Comparison of ENCODE assay signal across 18 mouse cellular contexts in the genomic region with DNA sequence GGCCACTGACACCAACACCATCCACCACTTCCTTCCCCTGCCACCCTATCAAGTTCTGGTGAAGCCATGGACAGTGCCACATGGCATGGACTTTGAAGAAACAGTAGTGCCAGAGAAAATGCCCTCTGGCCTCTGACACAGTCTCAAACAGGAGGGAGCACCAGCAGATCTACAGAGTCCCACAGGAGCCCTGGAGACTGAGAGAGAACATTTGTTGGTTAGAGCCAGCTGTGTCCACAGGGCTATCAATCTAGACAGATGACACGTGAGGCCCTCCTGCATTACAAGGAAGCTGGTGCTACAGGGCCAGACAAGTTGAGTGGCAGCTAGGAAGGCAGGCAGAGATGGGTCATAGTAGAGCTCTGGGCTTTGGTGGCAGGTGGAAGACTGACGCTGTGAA. TPM values are rescaled to one million over a fixed set of nuclear protein-coding genes. Genes with fewer than 3 reads are reported as not detected.
A peak's percentile ranks its signal among the peaks of the same experiment; 100 is the strongest.
DNase-seq lines count a peak whose midpoint lies in the region; ATAC-seq lines count a peak whose summit lies in the region.
"Had no signal": no experiment of that assay in that cellular context is flagged by ENCODE, and none has a peak within 500 bp of the region (broad histone marks: within the 10 kb centered on the region; RNA-seq: fewer than 3 reads in every experiment).

No protein-coding gene starts in this region.

- H3K27ac ChIP-seq in heart, embryonic 14.5 days (replicated peaks in 1 of 2; ENCODE audit: control insufficient read depth in 1 of 2, insufficient read depth in 1 of 2, low read depth in 2 of 2, low read length in 2 of 2): no peak overlapping the region
- H3K27ac ChIP-seq in heart, embryonic 12.5 days (ENCODE audit: poor library complexity, severe bottlenecking): no peak overlapping the region
- no peak overlapping the region for H3K27ac ChIP-seq in intestine, embryonic 15.5 days
- H3K27ac ChIP-seq: embryonic facial prominence, embryonic 13.5 days; forebrain, embryonic 10.5 days; midbrain, embryonic 10.5 days had no signal

- H3K9me3 ChIP-seq in heart, embryonic 14.5 days (ENCODE audit: control insufficient read depth, low read length): no peaks in the 10 kb centered on the region
- no peaks in the 10 kb centered on the region for H3K9me3 ChIP-seq in heart, embryonic 12.5 days (replicated peaks)
- H3K9me3 ChIP-seq in intestine, embryonic 15.5 days: no peaks in the 10 kb centered on the region
- H3K9me3 ChIP-seq: embryonic facial prominence, embryonic 13.5 days; forebrain, embryonic 10.5 days; midbrain, embryonic 10.5 days had no signal

- 0 out of 2 replicates have a peak overlapping the region, but pooled peaks have one; percentile 14 for H3K9ac ChIP-seq in heart, embryonic 14.5 days (ENCODE audit: low read length)
- no peak overlapping the region for H3K9ac ChIP-seq in heart, embryonic 12.5 days
- H3K9ac ChIP-seq in intestine, embryonic 15.5 days: no peak overlapping the region
- H3K9ac ChIP-seq: embryonic facial prominence, embryonic 13.5 days had no signal

- no peaks in the 10 kb centered on the region for H3K27me3 ChIP-seq in heart, embryonic 14.5 days (ENCODE audit: control insufficient read depth, insufficient read depth, low read length)
- no peaks in the 10 kb centered on the region for H3K27me3 ChIP-seq in heart, embryonic 12.5 days (replicated peaks)
- H3K27me3 ChIP-seq in intestine, embryonic 15.5 days (replicated peaks): no peaks in the 10 kb centered on the region
- H3K27me3 ChIP-seq: embryonic facial prominence, embryonic 13.5 days had no signal

- H3K4me1 ChIP-seq in heart, embryonic 14.5 days (ENCODE audit: control insufficient read depth in 2 of 2, insufficient read depth in 2 of 2, low read length in 2 of 2): peaks cover 9 to 26% of the 10 kb centered on the region in 2 experiments; a peak in 3 of 4 replicates
- peaks cover 49% of the 10 kb centered on the region for H3K4me1 ChIP-seq in heart, embryonic 12.5 days (replicated peaks)
- peaks cover 34% of the 10 kb centered on the region for H3K4me1 ChIP-seq in intestine, embryonic 15.5 days (replicated peaks)
- H3K4me1 ChIP-seq: forebrain, embryonic 10.5 days had no signal

- 33% methylated on average over 2 of the region's 2 CpGs for WGBS in heart, embryonic 14.5 days
- WGBS in heart, embryonic 12.5 days: 41% methylated on average over 2 of the region's 2 CpGs
- 45% methylated on average over 2 of the region's 2 CpGs for WGBS in intestine, embryonic 15.5 days

- H3K4me2 ChIP-seq in heart, embryonic 14.5 days (ENCODE audit: low read length): no peak overlapping the region
- no peak overlapping the region for H3K4me2 ChIP-seq in heart, embryonic 12.5 days
- H3K4me2 ChIP-seq in intestine, embryonic 15.5 days (replicated peaks): no peak overlapping the region
- H3K4me2 ChIP-seq: embryonic facial prominence, embryonic 13.5 days had no signal

- H3K4me3 ChIP-seq in heart, embryonic 14.5 days (ENCODE audit: control insufficient read depth in 1 of 2, insufficient read depth in 1 of 2, low read depth in 1 of 2, low read length in 2 of 2): no peak overlapping the region
- H3K4me3 ChIP-seq in heart, embryonic 12.5 days: no peak overlapping the region
- H3K4me3 ChIP-seq in intestine, embryonic 15.5 days (replicated peaks): no peak overlapping the region
- H3K4me3 ChIP-seq: embryonic facial prominence, embryonic 13.5 days; forebrain, embryonic 10.5 days; midbrain, embryonic 10.5 days had no signal

- DNase-seq in adipocyte (ENCODE audit: low spot score): peak; percentile 61
- DNase-seq in mesoderm, embryonic 11.5 days (ENCODE audit: low read depth, low spot score): peak; percentile 43
- no peak for DNase-seq in cerebellum, adult 18-20 months
- no peak for DNase-seq in left cerebral cortex, adult 11 months (ENCODE audit: low spot score)
- DNase-seq in cerebellum, adult 9-10 months: no peak
- DNase-seq: cerebellum, adult 11 months; heart, postnatal 14 days; kidney, adult 9 months; right cerebral cortex, postnatal 25 days; thymus, adult 2 months had no signal

- peaks cover 32% of the 10 kb centered on the region for H3K36me3 ChIP-seq in heart, embryonic 14.5 days (ENCODE audit: control insufficient read depth, insufficient read depth, low read length)
- peaks cover 22% of the 10 kb centered on the region for H3K36me3 ChIP-seq in heart, embryonic 12.5 days
- 0 out of 2 replicates have a peak, but pooled peaks cover 5% of the 10 kb centered on the region for H3K36me3 ChIP-seq in intestine, embryonic 15.5 days

- ATAC-seq in heart, embryonic 14.5 days (ENCODE audit: insufficient number of reproducible peaks, insufficient read depth, low FRiP score, low read depth): no peak
- ATAC-seq in heart, embryonic 12.5 days (ENCODE audit: insufficient number of reproducible peaks, low FRiP score): no peak
- peak; percentile 73; the same call in 1 of the 2 replicates for ATAC-seq in intestine, embryonic 15.5 days
- ATAC-seq: CD4-positive, CD25-positive, alpha-beta regulatory T cell, adult 4 months; hindbrain, embryonic 16.5 days had no signal

RNA-seq across cellular contexts. Expression of a gene that starts 10.4 kb away (rescaled TPM):
- polyA plus RNA-seq in heart, embryonic 14.5 days (2014; fragmentation: Nextera tagmentation; extraction: Ambion mirVana): 2.9 and 5.3 TPM in 2 replicates
- polyA plus RNA-seq in heart, embryonic 12.5 days (2016; fragmentation: Nextera tagmentation; extraction: Ambion mirVana): 26.2 and 26.5 TPM in 2 replicates
- 18.3 and 21.8 TPM in 2 replicates for polyA plus RNA-seq in intestine, embryonic 15.5 days (2015; fragmentation: Nextera tagmentation; extraction: Ambion mirVana)

RNA-seq across cellular contexts. Expression of a gene that starts 24.6 kb away (rescaled TPM):
- 0.13 and 0.38 TPM in 2 replicates for polyA plus RNA-seq in heart, embryonic 14.5 days (2014; fragmentation: Nextera tagmentation; extraction: Ambion mirVana)
- polyA plus RNA-seq in heart, embryonic 12.5 days (2016; fragmentation: Nextera tagmentation; extraction: Ambion mirVana): 0.32 and 0.36 TPM in 2 replicates
- polyA plus RNA-seq in intestine, embryonic 15.5 days (2015; fragmentation: Nextera tagmentation; extraction: Ambion mirVana): 0.63 and 0.95 TPM in 2 replicates

RNA-seq across cellular contexts. Expression of a gene that starts 25.0 kb away (rescaled TPM):
- 140 and 144 TPM in 2 replicates for polyA plus RNA-seq in heart, embryonic 14.5 days (2014; fragmentation: Nextera tagmentation; extraction: Ambion mirVana)
- polyA plus RNA-seq in heart, embryonic 12.5 days (2016; fragmentation: Nextera tagmentation; extraction: Ambion mirVana): 118 and 121 TPM in 2 replicates
- 131 and 140 TPM in 2 replicates for polyA plus RNA-seq in intestine, embryonic 15.5 days (2015; fragmentation: Nextera tagmentation; extraction: Ambion mirVana)

RNA-seq across cellular contexts. Expression of a gene that starts 34.8 kb away (rescaled TPM):
- polyA plus RNA-seq in heart, embryonic 14.5 days (2014; fragmentation: Nextera tagmentation; extraction: Ambion mirVana): not detected in 2 replicates
- polyA plus RNA-seq in heart, embryonic 12.5 days (2016; fragmentation: Nextera tagmentation; extraction: Ambion mirVana): 0.08 TPM in 1 of 2 replicates, not detected in the other
- 0.10 and 0.11 TPM in 2 replicates for polyA plus RNA-seq in intestine, embryonic 15.5 days (2015; fragmentation: Nextera tagmentation; extraction: Ambion mirVana)
- polyA plus RNA-seq: CD4-positive, CD25-positive, alpha-beta regulatory T cell, adult 4 months had no signal

RNA-seq across cellular contexts. Expression of a gene that starts 44.2 kb away (rescaled TPM):
- 87.3 and 92.9 TPM in 2 replicates for polyA plus RNA-seq in heart, embryonic 14.5 days (2014; fragmentation: Nextera tagmentation; extraction: Ambion mirVana)
- polyA plus RNA-seq in heart, embryonic 12.5 days (2016; fragmentation: Nextera tagmentation; extraction: Ambion mirVana): 66.4 and 74.0 TPM in 2 replicates
- 124 and 137 TPM in 2 replicates for polyA plus RNA-seq in intestine, embryonic 15.5 days (2015; fragmentation: Nextera tagmentation; extraction: Ambion mirVana)

Comparison
In these comparisons a context has a peak if more than half of its experiments do, and no peak if none do; other contexts are left out.
1. DNase-seq: peak in adipocyte (single experiment) and mesoderm, embryonic 11.5 days (single experiment); none in cerebellum, adult 18-20 months (0 of 2), left cerebral cortex, adult 11 months (single experiment) and cerebellum, adult 9-10 months (single experiment).